Mouse (Mus musculus) ES-E14 (cell line): ENCODE data around the gene Crybb1. TPM values are rescaled to one million over a fixed set of nuclear protein-coding genes. Genes with fewer than 3 reads are reported as not detected.

Source experiments
- DNase-seq: peaks from one replicate; pipeline ENCODE4 v3.0.0-alpha.2; 2013; ENCODE audit warnings: low read depth, low spot score
- H3K27ac ChIP-seq: 2 replicates; pipeline ENCODE4 v1.5.1; 2012; ENCODE audit warnings: low read depth, mild to moderate bottlenecking, low read length, moderate library complexity, mixed read lengths; ENCODE audit not compliant: poor library complexity, insufficient read depth, severe bottlenecking
- H3K36me3 ChIP-seq: 2 replicates; pipeline ENCODE4 v1.6.1; 2012; ENCODE audit warnings: mild to moderate bottlenecking, low read length, moderate library complexity, mixed read lengths; ENCODE audit not compliant: control insufficient read depth, poor library complexity, insufficient read depth, severe bottlenecking
- H3K4me1 ChIP-seq, 2 experiments: fragments of 150-350 bp in 1 of 2; sonication (generic) in 1 of 2; 2 replicates each; pipeline ENCODE4 v1.6.1; 2012; ENCODE audit warnings: low read length in 2 of 2, mild to moderate bottlenecking in 1 of 2, mixed read lengths in 1 of 2; ENCODE audit not compliant: control insufficient read depth in 2 of 2, insufficient read depth in 2 of 2, poor library complexity in 1 of 2
- H3K4me3 ChIP-seq, 2 experiments: fragments of 150-350 bp in 1 of 2; sonication (generic) in 1 of 2; 2 replicates each; pipeline ENCODE4 v1.5.1; 2012; ENCODE audit warnings: low read length in 2 of 2, low read depth in 1 of 2, mild to moderate bottlenecking in 1 of 2, mixed read lengths in 1 of 2; ENCODE audit not compliant: insufficient read depth in 1 of 2, poor library complexity in 1 of 2, severe bottlenecking in 1 of 2
- H3K9ac ChIP-seq: 2 replicates; pipeline ENCODE4 v1.6.1; 2012; ENCODE audit warnings: low read depth, mild to moderate bottlenecking, low read length, mixed read lengths; ENCODE audit not compliant: poor library complexity, insufficient read depth, severe bottlenecking
- H3K9me3 ChIP-seq: fragments of 150-350 bp; sonication (generic); 2 replicates; pipeline ENCODE4 v1.6.1; 2012; ENCODE audit warnings: low read depth, mild to moderate bottlenecking, low read length; ENCODE audit not compliant: control insufficient read depth, insufficient read depth
- CHD2 ChIP-seq: IDR thresholded peaks from 2 replicates; pipeline ENCODE4 v1.6.1; 2014; ENCODE audit warnings: mild to moderate bottlenecking, low read depth, low read length, inconsistent platforms
- HCFC1 ChIP-seq: IDR thresholded peaks from 2 replicates; pipeline ENCODE4 v1.6.1; 2012; ENCODE audit warnings: low read length, inconsistent platforms, borderline replicate concordance; ENCODE audit not compliant: insufficient read depth
- MAFK ChIP-seq: IDR thresholded peaks from 2 replicates; pipeline ENCODE4 v1.6.1; 2014; ENCODE audit warnings: mild to moderate bottlenecking, low read depth, low read length, inconsistent platforms; ENCODE audit not compliant: insufficient read depth
- ZC3H11A ChIP-seq: IDR thresholded peaks from 2 replicates; pipeline ENCODE4 v1.6.1; 2012; ENCODE audit warnings: low read depth, mild to moderate bottlenecking, inconsistent platforms, low read length, borderline replicate concordance
- ZNF384 ChIP-seq: IDR thresholded peaks from 2 replicates; pipeline ENCODE4 v1.6.1; 2012; ENCODE audit warnings: low read depth, low read length, inconsistent platforms
- in situ Hi-C, 2 experiments: fragments of 600-800 bp; cut with MboI; formaldehyde crosslinking; loops; one replicate each; pipeline ENCODE4 v1.15.1; 2025; ENCODE audit warnings: low sequenced_read_pairs in 2 of 2, inconsistent platforms in 1 of 2; ENCODE audit not compliant: unreplicated experiment in 2 of 2
- total RNA-seq: library from RNA; depleted of rRNA; stranded (reverse); fragments of 300-350 nt; gene quantifications from 2 replicates; pipeline ENCODE4 v1.2.3, GENCODE M21; 2012

Crybb1 gene
- total RNA-seq, 1 experiment = not detected

DNA sequence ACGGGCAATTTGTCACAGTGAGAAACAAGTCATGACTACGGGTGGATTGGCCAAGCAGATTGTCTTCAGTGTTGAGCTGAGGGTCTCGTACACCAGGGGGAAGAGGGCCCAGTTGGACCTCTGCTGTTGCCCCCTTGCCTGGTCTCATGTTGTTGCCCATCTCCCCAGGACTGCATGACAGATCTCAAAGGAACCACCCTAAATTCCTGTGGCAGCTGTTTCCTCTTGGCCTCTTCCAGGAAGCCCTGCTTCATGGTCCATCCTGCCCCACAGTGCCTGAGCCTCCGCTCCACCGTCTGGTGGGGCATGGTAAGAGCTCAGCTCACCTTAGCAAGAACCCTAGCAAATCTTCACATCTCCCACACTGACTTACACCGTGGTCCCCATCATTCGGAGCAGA is 43.7 kb upstream of the Crybb1 start:
- Histone ChIP-seq H3K9ac (no peak overlapping the region), H3K4me3 (no peak overlapping the region), H3K4me1 (peaks cover 8 to 32% of the 10 kb centered on the region in 2 experiments), H3K9me3 (no peaks in the 10 kb centered on the region), H3K27ac (no peak overlapping the region), H3K36me3 (no peaks in the 10 kb centered on the region)
- no peak for DNase-seq
- TF ChIP-seq CHD2 (no peak), MAFK (no peak), HCFC1 (no peak), ZNF384 (no peak), ZC3H11A (no peak)
- in situ Hi-C loops = no loop called here

DNA sequence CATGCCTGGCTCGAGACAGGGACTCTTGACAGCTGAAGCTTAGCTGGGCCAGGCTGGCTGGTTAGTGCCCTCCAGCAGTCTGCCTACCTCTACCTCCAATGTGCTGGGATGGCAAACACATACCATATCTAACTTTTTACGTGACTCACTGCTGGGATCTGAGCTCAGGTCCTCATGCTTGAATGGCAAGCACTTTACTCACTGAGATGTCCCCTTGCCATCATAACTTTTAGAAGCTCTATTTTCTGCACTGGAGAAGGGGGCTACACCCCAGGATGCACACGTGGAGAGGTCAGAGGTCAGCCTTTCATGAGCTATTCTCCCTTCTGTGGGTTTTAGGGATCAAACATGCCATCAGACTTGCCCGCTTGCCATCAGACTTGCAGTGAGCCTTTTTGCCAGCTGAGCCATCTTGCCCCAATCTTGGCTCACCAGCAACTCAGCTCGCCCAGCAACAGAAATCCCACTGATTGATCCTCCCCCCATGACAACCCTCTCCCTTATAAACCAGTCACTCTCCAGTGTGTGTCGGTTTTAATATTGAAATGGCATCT is 42.8 kb upstream of the Crybb1 start:
- no peak overlapping the region for H3K27ac ChIP-seq
- TF ChIP-seq CHD2 (no peak), ZNF384 (no peak), HCFC1 (no peak), ZC3H11A (no peak), MAFK (no peak)
- in situ Hi-C loops = no loop called here
- H3K4me3 ChIP-seq = no peak overlapping the region
- no peaks in the 10 kb centered on the region for H3K9me3 ChIP-seq
- peaks cover 6 to 31% of the 10 kb centered on the region in 2 experiments for H3K4me1 ChIP-seq
- no peak for DNase-seq
- no peaks in the 10 kb centered on the region for H3K36me3 ChIP-seq
- H3K9ac ChIP-seq = no peak overlapping the region

DNA sequence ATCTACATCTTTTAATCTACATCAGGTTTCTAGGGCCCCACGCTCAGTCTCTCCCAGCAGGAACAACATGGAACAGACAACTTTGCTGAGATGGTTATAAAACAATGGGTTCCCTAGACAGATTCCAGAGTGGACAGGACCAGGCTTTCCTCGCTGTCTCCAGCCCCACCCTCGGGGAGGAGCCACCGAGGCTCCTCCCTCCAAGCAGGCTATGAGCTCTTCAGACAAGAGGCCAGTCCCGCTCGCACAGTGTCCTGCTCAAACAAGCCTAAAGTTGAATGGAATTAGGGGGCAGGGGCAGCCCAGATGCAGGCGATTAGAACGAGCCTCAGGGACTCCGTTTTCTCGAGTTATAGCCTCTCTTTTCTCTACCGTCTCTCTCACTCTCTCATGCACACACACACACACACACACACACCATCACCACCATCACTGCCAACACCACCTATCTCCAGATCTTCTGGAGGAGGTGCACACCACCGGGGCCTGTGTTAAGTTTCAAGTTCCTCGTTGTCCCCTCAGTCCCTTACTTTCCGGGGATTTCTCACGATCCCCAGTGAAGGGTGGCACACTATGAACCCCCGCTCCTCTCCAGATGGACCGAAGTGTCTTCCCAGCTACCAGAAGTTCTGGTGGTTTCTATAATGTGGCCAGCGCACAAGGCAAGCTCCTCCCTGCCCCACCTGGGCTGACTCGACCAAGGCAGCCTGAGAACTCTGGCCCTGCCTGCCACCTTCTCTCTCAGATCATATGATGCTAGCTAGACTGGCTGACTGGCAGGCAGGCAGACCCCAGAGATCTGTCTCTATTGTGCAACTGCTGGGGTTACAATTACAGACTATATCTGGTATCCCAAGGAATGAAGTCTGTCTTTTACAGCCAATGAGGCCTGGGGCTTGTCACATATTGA is 42.0 kb upstream of the Crybb1 start:
- TF ChIP-seq CHD2 = no peak
- no peak for TF ChIP-seq ZC3H11A
- no peak for TF ChIP-seq ZNF384
- TF ChIP-seq MAFK = no peak
- no peak for TF ChIP-seq HCFC1
- Histone ChIP-seq H3K9me3 (no peaks in the 10 kb centered on the region), H3K9ac (no peak overlapping the region), H3K4me1 (peaks cover 6 to 29% of the 10 kb centered on the region in 2 experiments), H3K27ac (no peak overlapping the region), H3K4me3 (no peak overlapping the region), H3K36me3 (no peaks in the 10 kb centered on the region)
- DNase-seq = no peak
- in situ Hi-C loops = no loop called here

DNA sequence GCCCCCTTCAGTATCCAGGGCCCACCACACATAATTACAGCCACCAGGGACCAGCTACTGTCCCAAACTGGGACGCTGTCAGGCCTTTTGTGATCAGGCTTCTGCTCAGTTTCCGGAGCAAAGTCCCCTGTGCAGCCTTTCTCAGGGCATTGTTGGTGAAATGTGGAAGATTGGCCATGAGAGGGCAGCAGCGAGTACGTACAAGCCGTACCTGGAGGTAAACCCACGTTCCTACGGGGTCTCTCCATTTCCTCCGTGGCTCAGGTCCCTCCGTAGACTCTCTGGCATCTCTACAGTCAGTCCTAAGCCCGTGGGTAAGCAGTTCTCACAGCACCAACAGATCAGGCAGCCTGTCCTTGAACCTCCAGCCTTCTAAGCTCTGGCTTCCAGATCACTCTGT is 41.2 kb upstream of the Crybb1 start:
- Histone ChIP-seq H3K9ac (peak overlapping the region; percentile 34; the same call in 1 of the 2 replicates), H3K27ac (no peak overlapping the region), H3K36me3 (no peaks in the 10 kb centered on the region), H3K4me3 (no peak overlapping the region; a peak in 1 of 4 replicates), H3K4me1 (peaks cover 6 to 29% of the 10 kb centered on the region in 2 experiments), H3K9me3 (no peaks in the 10 kb centered on the region)
- in situ Hi-C loops = no loop called here
- no peak for TF ChIP-seq ZNF384
- 0 out of 2 replicates have a peak, but pooled peaks have one; percentile 14 for TF ChIP-seq ZC3H11A
- TF ChIP-seq HCFC1 = no peak
- no peak for TF ChIP-seq CHD2
- TF ChIP-seq MAFK = no peak
- DNase-seq = peak; percentile 80
